Mouse (Mus musculus): ENCODE measurements around the gene Ldlrad2.
"Not testable (repeated sequence)": the region's sequence is repeated elsewhere in the genome, so short reads cannot be mapped to it uniquely, and the experiment has no call there.

Ldlrad2 gene

DNA sequence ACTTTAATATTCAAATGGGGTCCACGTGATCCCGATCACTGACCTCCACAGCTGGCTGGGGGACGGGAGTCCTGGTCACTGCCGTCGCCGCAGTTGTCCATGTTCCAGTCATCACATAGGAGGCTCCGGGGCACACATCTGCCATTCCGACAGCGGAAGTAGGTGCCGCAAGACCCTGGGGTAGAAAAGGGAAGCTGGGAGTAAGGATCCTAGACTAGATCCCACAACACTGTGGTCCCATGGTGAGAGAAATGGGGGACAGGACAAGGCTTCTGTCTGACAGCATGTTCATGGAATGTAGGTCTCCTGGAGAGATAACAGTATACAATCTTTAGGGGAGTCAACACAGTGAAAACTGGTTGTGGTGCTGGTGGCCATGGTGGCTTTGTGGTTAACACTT, at the start of gene Ldlrad2:
Gene Ldlrad2 (minus strand): TSS at position 101 of the 400 bp plus-strand sequence.
- DNase-seq (ENCODE audit: low spot score in 2 of 2): no peak

DNA sequence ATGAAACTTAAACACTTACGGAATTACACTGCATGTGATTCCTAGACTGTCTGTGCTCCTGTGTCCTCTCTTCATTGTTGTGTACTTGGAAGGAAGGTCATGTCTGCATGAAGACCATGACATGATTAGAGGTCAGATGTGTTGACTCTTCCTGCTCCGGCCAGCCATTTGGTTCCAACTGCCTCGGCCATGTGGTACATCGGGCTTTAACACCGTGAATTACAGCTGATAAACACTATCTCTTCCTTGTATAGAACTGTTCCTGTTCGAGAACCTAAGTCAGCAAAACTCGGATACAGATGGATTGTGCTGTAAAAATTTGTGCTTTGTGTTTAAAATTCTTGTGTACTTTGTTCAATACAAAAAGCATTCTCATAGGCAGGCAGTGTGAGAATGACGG, 48.5 kb upstream of the Ldlrad2 start:
- DNase-seq (ENCODE audit: low spot score in 2 of 2): no peak

DNA sequence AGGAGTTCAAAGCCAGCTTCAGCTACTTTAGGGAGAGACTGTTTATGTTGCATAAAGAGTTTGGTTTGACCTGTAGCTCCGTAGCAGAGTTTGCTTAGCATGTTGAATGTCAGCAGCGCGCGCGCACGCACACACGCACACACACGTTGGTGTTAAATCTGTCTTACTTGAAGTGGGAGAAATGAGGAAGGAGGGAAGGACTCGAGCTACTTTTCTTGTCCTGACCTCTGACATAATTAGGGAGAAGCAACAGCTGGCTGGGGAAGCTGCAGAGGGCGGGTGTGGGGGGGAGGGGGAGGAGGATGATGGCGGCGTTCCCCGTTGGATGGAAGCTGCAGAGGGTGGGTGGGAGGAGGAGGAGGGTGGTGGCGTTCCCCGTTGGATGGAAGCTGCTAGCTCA, 35.9 kb upstream of the Ldlrad2 start:
- DNase-seq (ENCODE audit: low spot score in 2 of 2): no peak

DNA sequence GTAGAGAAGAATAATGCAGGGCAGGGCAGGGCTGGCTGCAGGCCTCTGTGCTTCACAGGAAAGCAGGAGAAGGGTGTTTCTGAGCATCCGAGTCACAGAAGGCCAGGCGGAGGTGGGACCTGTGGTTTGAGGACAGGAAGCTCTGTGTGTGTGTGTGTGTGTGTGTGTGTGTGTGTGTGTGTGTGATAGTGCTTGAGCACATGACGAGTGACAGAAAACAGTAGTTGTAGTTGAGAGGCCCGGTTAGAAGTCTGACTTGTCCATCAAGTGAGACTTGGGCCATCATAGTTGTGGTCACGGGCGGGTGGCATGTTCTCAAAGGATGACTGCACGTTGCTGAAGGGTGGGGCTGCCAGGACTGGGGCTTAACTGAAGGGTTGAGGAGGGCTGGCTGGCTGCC, 35.3 kb upstream of the Ldlrad2 start:
- no peak for DNase-seq (ENCODE audit: low spot score in 2 of 2)

DNA sequence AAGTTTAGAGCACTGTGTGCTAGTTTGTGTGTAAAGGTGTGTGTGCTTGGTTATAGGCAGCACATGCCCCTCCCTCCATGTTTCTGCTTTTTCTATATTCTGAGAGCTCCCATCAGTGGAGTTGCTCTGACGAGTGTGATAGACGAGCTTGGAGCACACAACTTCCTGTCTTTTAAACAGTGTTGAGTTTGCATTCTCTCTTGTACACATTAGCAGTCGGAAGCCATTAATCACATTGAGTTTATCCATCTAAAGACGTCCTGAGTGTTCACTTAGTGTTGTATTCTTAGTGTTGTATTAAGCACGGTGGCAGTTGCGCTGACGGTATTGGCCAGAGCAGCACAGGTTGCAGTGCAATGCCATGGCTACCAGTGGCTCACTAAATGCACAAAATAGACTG, 34.9 kb upstream of the Ldlrad2 start:
- DNase-seq (ENCODE audit: low spot score in 2 of 2): no peak

DNA sequence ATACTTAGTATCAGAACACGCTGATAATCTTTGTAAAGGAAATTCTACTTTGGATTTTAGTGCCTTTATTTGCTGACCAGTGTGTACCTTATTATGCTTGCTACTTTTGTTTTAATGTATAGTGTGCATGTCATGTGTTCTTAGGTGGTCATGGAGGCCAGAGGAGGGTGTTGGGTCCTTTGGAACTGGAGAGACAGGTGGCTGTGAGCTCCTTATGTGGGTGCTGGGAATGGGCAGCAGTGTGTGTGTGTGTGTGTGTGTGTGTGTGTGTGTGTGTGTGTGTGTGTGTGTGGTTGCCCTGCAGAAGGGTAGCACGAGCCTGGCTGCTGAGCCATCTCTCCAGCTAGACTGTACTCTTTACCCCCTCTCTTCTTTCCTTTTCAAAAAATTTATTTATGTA, 32.7 kb upstream of the Ldlrad2 start:
- no peak for DNase-seq (ENCODE audit: low spot score in 2 of 2)

DNA sequence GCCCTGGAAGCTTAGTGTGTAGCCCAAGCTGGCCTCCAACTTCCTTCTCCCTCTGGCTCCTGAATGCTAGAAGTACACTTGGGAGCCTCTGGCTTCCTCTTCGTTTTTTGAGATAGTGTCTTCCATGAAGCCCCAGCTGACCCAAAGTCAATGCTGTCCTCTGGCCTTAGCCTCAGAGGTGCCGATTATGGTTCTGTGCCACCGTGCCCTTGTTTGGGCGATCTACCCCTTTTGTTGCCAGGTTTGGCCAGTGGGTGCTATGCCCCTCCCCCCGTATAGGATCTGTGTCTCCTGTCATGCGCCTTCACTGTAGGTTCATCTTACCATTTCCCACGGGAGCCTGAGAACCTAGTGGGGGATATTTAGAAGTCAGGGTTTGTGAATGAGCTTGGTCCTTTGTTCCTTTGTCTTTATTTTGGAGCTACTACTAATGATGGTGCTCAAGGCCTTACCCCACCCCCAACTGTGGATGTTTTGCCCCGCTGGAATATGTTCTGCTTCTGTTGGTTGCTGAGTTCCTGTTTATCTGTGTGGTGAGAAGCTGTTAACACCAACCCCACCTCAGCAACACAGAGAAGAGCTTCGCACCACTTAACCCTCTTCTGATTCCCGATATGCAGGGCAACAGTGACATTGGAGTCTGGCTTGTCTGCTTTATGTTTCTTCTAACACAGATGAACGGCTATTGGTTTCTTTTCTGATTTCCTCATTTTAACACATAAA, 29.2 kb upstream of the Ldlrad2 start:
- DNase-seq (ENCODE audit: low spot score in 2 of 2): no peak

DNA sequence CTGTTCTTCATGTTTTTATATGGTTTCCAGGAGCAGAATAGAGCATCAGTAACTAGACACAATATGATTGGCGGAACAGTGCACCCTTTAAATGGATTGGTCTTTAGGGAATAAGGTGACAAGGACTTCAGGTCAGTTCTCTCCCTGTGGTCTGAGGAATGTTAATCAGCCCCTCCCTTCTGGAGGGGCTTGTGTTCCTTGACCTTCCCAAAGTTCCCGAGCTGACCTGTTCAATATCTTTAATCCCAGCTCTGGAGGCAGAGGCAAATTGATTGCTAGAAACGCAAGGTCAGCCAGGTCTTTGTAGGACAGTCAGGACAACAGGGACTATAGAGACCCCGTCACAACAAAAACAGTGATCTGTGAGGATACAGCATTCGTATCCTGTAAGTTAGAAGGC, 24.2 kb upstream of the Ldlrad2 start:
- DNase-seq (ENCODE audit: low spot score in 2 of 2): no peak

DNA sequence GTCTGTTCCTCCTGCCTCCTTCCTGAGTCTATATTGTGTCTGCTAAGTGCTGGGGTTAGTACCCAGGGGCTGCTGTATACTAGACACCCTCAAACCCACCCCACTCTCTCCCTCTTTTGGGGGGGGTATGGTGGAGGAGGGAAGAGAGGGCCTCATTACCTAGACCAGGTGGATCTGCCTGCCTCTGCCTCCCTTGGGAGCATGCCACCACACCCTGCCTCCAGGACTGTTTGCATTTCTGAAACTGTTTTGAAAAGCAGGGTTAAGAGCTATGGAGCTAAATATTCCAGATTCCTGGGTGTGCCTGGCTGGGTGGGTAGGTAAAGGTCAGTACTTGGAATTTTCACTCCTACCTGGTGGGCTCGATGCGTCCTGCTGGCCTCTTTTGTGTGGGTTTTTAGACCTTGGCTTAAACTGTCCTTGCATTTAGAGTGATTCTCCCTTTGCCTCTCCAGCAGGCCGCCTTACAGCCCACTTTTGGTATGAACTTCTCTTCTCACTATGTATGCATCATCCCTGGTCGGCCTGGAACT, 22.8 kb upstream of the Ldlrad2 start:
- no peak for DNase-seq (ENCODE audit: low spot score in 2 of 2)

DNA sequence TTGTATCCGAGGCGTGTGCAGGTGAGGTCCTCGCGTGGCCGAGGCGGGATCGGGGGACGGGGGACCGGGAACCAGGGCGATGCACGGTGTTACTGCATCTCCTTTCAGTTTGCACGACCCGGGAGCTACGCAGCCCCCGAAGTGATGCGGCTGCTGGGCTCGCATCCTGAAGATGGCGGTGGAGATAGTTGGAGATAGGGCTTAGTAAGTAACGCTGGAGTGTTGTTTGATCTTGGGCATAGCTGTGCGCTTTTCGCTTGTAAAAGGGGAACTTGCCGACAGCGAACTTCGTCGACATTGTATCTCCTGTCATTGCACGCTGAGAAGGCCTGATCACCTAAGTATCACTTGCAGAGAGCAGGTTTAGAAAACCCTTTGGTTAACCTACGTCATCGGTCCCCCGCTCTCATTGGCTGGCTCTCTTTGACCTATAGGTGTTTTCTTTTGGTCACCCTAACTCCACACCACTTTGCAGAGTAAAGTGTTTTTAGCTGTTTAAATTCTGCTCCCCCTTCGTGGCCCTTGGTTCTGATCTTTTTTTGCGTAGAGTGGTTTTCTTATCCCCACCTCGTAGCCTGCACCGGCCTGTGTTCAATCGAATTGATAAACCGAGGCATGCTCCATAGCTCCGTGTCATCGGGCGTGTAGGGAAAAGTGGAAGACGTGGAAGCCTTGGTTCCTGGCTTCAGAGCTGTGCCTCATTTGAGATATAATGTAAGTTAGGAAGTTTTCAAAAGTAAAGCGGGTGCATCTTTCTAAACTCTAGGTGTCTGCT, 20.3 kb upstream of the Ldlrad2 start:
- peak in 1 of 2 experiments; percentile 21 for DNase-seq (ENCODE audit: low spot score in 2 of 2)

DNA sequence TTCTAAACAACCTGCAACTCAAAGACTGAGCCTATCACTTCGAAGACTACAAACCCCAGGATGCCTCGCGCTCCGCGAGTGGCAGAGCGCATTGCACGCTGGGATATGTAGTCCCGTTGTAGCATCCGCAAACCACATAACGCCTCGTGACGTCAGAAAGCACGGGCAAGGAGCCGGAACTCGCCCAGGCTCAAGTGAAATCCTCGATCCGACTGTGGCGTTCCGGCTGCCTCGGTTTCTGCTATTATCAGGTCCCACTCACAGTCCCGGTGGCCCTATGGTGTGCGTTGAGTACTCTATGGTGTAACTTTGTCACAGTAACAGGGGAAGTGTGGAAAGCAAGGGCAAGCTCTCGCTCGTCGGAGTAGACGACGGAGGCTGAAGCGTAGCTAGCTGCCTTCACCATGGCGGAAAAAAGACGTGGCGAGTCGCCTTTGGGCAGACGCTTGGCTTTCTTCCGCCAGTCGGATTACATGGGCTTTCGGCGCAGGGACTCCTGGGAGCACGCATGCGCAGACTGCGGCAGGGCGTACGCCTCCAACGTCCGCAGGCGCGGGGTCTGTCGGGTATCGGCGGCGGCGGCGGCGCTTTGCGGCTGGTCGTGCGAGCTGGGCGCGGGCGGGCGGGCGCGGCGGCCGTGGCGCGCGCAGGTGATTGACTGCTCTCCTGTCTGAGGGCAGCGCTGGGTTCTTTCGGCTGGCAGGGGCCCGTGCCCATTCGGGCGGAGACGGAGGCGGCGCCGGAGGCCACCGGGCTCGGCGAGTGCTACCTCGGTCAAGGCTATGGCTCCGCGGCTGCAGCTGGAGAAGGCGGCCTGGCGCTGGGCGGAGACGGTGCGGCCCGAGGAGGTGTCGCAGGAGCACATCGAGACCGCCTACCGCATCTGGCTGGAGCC, 19.5 kb upstream of the Ldlrad2 start, which contains the start of gene Usp48:
Gene Usp48 (plus strand): TSS at position 155 of the 895 bp plus-strand sequence.
- DNase-seq (ENCODE audit: low spot score in 2 of 2): peak; percentile 98 to 99

DNA sequence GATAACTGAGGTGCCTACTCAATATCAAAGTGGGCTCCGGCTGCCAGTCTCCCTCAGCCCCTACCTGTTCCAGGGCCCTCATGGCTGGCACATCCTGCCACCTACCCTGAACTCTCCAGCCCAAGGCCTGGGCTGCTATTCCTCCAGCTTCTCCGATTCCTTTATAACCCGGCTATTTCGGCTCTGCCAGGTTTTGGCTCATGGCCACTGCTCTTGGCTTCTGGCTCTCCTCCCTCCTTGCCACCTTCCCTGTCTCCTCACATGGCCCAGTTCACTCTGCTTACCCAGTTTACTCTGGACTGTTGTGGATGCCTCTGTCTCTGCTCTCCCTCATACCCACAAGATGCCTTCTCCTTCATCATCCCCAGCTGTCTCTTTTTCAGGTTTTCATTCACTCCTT, 16.6 kb upstream of the Ldlrad2 start:
- DNase-seq (ENCODE audit: low spot score in 2 of 2): no peak

DNA sequence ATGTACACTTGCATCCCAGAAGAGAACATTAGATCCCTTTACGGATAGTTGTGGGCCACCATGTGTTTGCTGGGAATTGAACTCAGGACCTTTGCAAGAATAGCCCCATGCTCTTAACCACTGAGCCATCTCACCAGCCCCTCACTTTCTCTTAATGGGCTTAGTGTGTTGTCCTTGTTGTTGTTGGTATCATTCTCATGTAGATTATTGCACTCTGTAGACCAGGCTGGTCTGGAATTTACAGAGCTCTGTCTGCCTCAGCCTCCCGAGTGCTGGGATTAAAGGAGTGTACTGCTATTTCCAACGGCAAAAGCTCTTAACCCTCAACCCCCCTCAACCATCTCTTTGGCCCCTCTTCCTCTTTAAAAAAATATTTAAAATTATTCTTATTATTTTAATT, 15.2 kb upstream of the Ldlrad2 start:
- no peak for DNase-seq (ENCODE audit: low spot score in 2 of 2)

DNA sequence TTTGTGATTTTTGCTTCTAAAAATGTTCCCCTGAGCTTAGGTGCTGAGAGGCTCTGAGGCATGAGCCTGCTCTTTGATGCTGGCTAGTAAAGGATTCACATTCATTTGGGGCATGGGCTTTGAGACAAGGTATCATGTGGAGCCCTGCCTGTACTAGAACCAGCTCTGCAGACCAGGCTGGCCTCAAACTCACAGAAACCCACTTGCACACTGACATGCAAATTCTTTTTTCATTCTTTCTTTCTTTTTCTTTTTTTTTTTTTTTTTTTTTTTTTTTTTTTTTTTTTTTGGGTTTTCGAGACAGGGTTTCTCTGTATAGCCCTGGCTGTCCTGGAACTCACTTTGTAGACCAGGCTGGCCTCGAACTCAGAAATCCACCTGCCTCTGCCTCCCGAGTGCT, 14.7 kb upstream of the Ldlrad2 start:
- DNase-seq (ENCODE audit: low spot score in 2 of 2): not testable (repeated sequence)

DNA sequence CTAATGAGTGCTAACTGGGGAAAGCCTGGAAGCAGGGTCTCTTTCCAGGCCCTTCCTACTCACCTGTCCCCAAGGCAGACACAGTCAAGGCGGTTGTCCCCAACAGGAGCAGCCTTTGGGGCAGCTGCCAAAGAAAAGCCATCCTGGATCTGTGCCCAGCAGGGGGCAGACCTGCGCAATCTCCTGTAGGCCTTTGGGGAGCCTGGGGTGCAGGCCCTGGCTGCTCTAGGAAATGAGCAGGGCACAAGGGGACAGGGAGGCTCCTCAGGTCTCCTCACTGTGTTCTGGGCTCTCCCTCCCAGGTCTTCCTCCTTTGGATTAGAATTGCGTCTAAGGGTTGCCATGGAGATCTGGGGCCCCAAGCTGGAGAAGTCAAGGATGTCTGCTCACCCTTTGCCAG, 7.4 kb upstream of the Ldlrad2 start:
- no peak for DNase-seq (ENCODE audit: low spot score in 2 of 2)

DNA sequence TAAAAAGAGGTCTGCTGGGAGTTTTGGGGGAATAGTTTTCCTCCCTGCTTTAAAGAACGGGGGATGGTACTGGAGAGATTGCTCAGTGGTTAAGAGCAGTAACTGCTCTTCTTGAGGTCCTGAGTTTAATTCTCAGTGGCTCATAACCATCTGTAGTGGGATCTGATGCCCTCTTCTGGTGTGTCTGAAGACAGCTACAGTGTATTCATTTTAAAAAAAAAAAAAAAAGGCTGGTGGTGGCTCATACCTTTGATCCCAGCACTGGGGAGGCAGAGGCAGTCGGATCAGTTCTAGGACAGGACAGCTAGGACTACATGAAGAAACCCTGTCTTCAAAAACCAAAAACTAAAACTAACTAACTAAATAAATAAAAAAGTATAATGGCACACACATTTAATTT, 5.9 kb upstream of the Ldlrad2 start:
- no peak for DNase-seq (ENCODE audit: low spot score in 2 of 2)

DNA sequence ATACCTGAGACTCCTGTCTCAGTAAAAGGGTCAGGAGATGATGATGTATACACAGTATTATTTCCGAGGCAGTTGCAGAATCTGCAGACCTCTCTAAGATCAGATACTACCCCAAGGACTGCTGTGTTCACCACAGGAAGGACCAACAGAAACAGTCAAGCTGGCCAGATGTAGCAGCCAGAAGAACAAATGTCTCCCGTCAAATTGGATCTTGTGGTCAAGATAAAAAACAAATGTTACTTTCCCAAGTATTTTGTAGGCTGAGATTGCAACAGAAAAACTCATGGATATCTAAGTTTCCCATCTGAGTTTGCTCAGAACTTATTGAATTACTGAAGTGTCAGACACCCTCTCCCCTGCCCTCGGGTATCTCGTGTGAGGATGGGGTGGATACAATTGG, 5.4 kb upstream of the Ldlrad2 start:
- no peak for DNase-seq (ENCODE audit: low spot score in 2 of 2)

DNA sequence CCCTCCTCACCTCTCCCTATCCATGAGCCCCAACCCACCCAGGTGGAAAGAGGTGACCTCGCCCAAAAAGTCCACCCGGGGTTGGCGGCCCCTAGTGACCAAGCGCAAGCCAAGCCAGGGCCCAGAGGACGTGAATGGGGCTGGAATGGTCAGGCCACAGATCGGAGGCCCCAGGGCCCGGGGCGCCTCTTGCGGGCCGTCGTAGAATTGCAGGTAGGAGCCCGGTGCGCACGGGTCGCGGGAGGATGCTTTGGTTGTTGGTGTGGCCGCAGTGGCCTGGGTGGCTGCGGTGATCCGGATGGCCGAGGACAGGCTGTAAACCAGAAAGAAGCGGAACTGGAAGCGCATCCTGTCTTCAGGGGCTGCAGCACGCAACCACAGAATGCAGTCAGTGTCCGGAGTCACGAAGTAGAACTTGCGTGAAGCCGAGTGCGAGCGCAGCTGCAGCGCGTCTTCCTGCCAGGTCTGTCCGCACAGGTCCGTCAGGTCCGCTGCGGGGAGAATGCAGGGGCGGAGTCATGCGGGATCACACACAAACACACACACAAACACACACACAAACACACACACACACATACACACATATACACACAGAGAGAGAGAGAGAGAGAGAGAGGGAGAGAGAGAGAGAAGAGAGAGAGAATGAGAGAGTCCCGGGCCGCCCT, 3.9 kb upstream of the Ldlrad2 start:
- DNase-seq (ENCODE audit: low spot score in 2 of 2): peak in 1 of 2 experiments; percentile 26

DNA sequence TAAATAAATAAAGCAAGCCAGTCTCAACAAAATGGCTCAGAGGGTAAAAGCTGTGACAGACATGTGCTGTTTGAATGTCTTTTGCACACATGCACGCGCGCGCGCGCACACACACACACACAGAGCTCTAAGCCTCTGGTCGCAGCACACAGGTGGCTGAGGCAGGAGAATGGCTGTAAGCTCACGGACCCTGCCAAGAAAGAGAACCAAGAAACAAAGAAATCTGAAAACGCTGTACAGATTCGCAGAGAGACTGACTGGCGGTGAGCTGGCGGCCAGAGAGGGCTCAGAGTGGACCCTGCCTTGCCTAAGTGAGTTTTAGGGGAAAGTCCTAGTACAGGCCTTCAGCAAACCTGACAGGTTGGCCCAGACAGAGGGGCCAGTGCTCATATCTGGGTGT, 3.1 kb upstream of the Ldlrad2 start:
- DNase-seq (ENCODE audit: low spot score in 2 of 2): no peak

DNA sequence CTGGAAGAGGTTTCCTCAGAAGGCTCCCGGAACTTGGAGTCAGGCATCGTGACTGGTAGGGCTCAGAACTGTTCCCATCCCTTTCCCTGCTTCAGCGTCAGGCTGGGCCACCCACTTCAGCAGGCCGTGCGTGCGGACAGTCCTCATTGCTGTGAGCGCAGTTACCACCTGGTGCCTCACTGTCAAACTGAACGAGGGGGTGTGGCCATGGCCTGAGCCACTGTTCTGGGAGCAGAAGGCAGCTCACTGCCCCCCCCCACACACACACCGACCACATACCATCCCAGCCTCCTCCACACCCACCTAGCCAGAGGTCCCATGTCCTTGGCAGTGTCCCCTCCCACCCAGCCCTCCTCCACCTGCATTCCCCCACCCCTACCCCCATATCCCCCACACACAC, 4.5 kb downstream of the Ldlrad2 start:
- DNase-seq (ENCODE audit: low spot score in 2 of 2): no peak

DNA sequence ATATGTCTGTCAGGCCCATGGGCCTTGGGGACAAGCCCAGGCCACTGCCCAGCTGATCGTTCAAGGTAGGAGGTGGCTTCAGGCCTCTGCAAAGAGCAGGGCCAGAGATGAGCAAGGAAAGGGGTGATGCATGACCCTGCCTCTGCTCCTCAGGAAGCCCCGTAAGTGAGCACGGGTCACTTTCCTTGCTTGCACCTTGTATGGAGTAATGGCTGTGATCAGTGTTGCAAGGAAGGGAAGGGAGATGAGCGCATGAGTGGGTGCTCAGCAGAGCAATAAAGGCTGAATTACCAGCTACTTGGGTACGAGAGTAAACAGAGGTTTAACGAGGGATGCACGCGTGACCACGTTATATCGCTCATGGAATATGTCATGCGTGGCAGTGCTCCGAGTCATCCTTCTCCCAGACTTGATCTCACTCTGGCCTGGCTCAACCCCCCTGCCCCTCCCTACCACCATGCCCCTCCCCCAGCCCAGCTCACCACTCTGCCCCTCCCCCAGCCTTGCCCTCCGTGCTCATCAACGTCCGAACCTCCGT, 17.6 kb downstream of the Ldlrad2 start:
- no peak for DNase-seq (ENCODE audit: low spot score in 2 of 2)
